Mouse (Mus musculus) intestine, postnatal 0 days (tissue): ENCODE measurements around the gene Rasgrp3. TPM values are rescaled to one million over a fixed set of nuclear protein-coding genes. Genes with fewer than 3 reads are reported as not detected.

ENCODE experiments used
- ATAC-seq: fragments of 200-750 bp; cut with Nextera tagmentation; 2 replicates; pipeline ENCODE4 v1.8.0; 2017; ENCODE audit warnings: mild to moderate bottlenecking, moderate TSS enrichment, moderate library complexity
- H3K27ac ChIP-seq: fragments of 300-500 bp; sonication (generic); 2 replicates; pipeline ENCODE4 v1.5.1; 2014; ENCODE audit warnings: mild to moderate bottlenecking, low read depth, low read length, moderate library complexity
- H3K27me3 ChIP-seq: fragments of 300-500 bp; sonication (generic); replicated peaks from 2 replicates; pipeline ENCODE4 v1.6.1; 2014; ENCODE audit warnings: low read length, mixed read lengths; ENCODE audit not compliant: control insufficient read depth, insufficient read depth
- H3K36me3 ChIP-seq: fragments of 300-500 bp; sonication (generic); 2 replicates; pipeline ENCODE4 v1.6.1; 2014; ENCODE audit warnings: mild to moderate bottlenecking, moderate library complexity; ENCODE audit not compliant: control insufficient read depth, insufficient read depth
- H3K4me1 ChIP-seq: fragments of 300-500 bp; sonication (generic); replicated peaks from 2 replicates; pipeline ENCODE4 v1.6.1; 2014; ENCODE audit warnings: antibody characterized with exemption, low read length, mixed read lengths; ENCODE audit not compliant: control insufficient read depth, insufficient read depth
- H3K4me2 ChIP-seq: fragments of 300-500 bp; sonication (generic); replicated peaks from 2 replicates; pipeline ENCODE4 v1.6.1; 2014; ENCODE audit warnings: low read depth, mild to moderate bottlenecking, moderate library complexity
- H3K4me3 ChIP-seq: fragments of 300-500 bp; sonication (generic); 2 replicates; pipeline ENCODE4 v1.5.1; 2014; ENCODE audit warnings: low read depth, low read length
- H3K9ac ChIP-seq: fragments of 300-500 bp; sonication (generic); 2 replicates; pipeline ENCODE4 v1.6.1; 2014; ENCODE audit warnings: mild to moderate bottlenecking, low read depth, low read length
- H3K9me3 ChIP-seq: fragments of 300-500 bp; sonication (generic); 2 replicates; pipeline ENCODE4 v1.6.1; 2016; ENCODE audit warnings: mixed run types; ENCODE audit not compliant: control insufficient read depth
- CTCF ChIP-seq: sonication (generic); IDR thresholded peaks from 2 replicates; pipeline ENCODE4 v1.5.1; 2016; ENCODE audit warnings: low read depth, mild to moderate bottlenecking, control low read depth, antibody characterized with exemption, moderate library complexity
- WGBS: fragments of 180-500 bp; shearing (Covaris S2); extraction: QIAGEN DNeasy Blood & Tissue Kit; methylation state at CpG from one replicate; pipeline ENCODE4 v1.1.7; 2014; 5-methylcytosine and 5-hydroxymethylcytosine counted together
- polyA plus RNA-seq: library from polyadenylated mRNA; unstranded; fragments of >200 nt; fragmentation: Nextera tagmentation; extraction: Ambion mirVana; gene quantifications from 2 replicates; pipeline ENCODE4 v1.2.1, GENCODE M21; 2015

The Rasgrp3 gene
- polyA plus RNA-seq, 1 experiment from 2014 or later = 5.1 TPM

GRCm38 (mm10) chr17:75477655-75478054 is 42.0 kb downstream of the Rasgrp3 start:
- no peak overlapping the region for H3K4me2 ChIP-seq
- WGBS = 70% methylated on average over 3 of the region's 3 CpGs
- ATAC-seq = no peak

DNA sequence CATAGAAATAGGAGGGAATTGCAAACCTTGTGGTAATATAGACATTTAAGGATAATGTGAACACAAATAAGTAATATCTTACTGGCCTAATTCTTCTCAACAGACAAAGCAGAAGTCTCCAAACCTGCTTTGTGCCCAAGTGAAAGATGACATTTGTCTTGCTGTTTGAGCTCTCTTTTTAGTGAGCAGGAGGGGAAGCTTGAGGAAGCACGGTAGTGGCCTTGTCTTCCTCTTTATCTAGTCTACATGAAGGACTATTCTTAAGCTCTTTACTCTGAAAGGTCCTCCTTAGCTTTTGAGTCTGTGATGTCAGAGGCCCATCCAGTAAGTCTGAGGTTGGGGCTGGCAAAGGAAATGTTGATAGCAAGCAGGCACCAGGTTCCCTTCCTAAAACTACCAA is 43.1 kb downstream of the Rasgrp3 start:
- TF ChIP-seq CTCF = no peak
- Histone ChIP-seq H3K9ac (no peak overlapping the region), H3K27me3 (no peaks in the 10 kb centered on the region), H3K36me3 (no peaks in the 10 kb centered on the region), H3K4me2 (no peak overlapping the region), H3K9me3 (no peaks in the 10 kb centered on the region), H3K27ac (no peak overlapping the region), H3K4me1 (no peaks in the 10 kb centered on the region), H3K4me3 (no peak overlapping the region)
- no peak for ATAC-seq
- WGBS = 56% methylated on average over 1 of the region's 1 CpGs

More at GRCm38 (mm10) chr17:75477655-75478054, 42.0 kb downstream of the Rasgrp3 start:
- Histone ChIP-seq H3K9ac (no peak overlapping the region), H3K4me1 (no peaks in the 10 kb centered on the region), H3K36me3 (no peaks in the 10 kb centered on the region), H3K9me3 (no peaks in the 10 kb centered on the region), H3K27me3 (no peaks in the 10 kb centered on the region), H3K4me3 (no peak overlapping the region), H3K27ac (no peak overlapping the region)
- no peak for TF ChIP-seq CTCF

- 93% methylated on average over 2 of the region's 2 CpGs for WGBS
- no peak for ATAC-seq
- H3K36me3 ChIP-seq = no peaks in the 10 kb centered on the region
- TF ChIP-seq CTCF = no peak
- H3K27me3 ChIP-seq = no peaks in the 10 kb centered on the region
- no peak overlapping the region for H3K27ac ChIP-seq
- no peak overlapping the region for H3K4me2 ChIP-seq
- H3K9ac ChIP-seq = no peak overlapping the region
- no peak overlapping the region for H3K4me3 ChIP-seq
- no peaks in the 10 kb centered on the region for H3K9me3 ChIP-seq
- no peaks in the 10 kb centered on the region for H3K4me1 ChIP-seq
These were observed 44.0 kb downstream of the Rasgrp3 start for GRCm38 (mm10) chr17:75479663-75480062.

DNA sequence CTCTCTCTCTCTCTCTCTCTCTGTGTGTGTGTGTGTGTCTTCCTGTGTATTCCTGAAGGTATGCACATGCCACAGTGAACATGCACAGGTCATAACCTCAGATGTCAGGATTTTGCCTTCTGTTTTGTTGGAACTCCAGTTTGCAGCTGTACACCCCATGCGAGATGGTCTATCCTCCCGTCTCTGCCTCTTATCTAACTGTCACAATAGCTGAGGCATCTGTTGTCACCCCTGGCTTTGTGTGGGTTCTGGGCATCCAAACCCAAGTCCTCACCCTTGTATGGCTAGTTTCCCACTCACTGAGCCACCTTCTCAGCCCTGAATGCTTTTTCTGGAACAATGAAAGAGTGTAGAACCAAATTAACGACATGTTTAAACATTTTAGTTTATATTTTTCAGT is 44.7 kb downstream of the Rasgrp3 start:
- no peak for ATAC-seq
- Histone ChIP-seq H3K4me3 (no peak overlapping the region), H3K4me1 (no peaks in the 10 kb centered on the region), H3K4me2 (no peak overlapping the region), H3K27ac (no peak overlapping the region), H3K27me3 (no peaks in the 10 kb centered on the region), H3K36me3 (no peaks in the 10 kb centered on the region), H3K9me3 (no peaks in the 10 kb centered on the region), H3K9ac (no peak overlapping the region)
- no peak for TF ChIP-seq CTCF
- WGBS = 72% methylated on average over 3 of the region's 3 CpGs

- Histone ChIP-seq H3K9ac (no peak overlapping the region), H3K4me3 (no peak overlapping the region), H3K27ac (no peak overlapping the region), H3K9me3 (no peaks in the 10 kb centered on the region), H3K36me3 (no peaks in the 10 kb centered on the region), H3K27me3 (no peaks in the 10 kb centered on the region), H3K4me1 (no peaks in the 10 kb centered on the region), H3K4me2 (no peak overlapping the region)
- 88% methylated on average over 3 of the region's 3 CpGs for WGBS
- no peak for TF ChIP-seq CTCF
- no peak for ATAC-seq
These were observed 50.5 kb downstream of the Rasgrp3 start for GRCm38 (mm10) chr17:75486205-75486604.

- no peaks in the 10 kb centered on the region for H3K4me1 ChIP-seq
- 66% methylated on average over 4 of the region's 4 CpGs for WGBS
- H3K9me3 ChIP-seq = no peaks in the 10 kb centered on the region
- H3K27me3 ChIP-seq = no peaks in the 10 kb centered on the region
- ATAC-seq = no peak
- H3K4me3 ChIP-seq = no peak overlapping the region
- no peak for TF ChIP-seq CTCF
- no peak overlapping the region for H3K9ac ChIP-seq
- no peak overlapping the region for H3K4me2 ChIP-seq
- no peak overlapping the region for H3K27ac ChIP-seq
- no peaks in the 10 kb centered on the region for H3K36me3 ChIP-seq
These were observed 59.5 kb downstream of the Rasgrp3 start for GRCm38 (mm10) chr17:75495213-75495612.

DNA sequence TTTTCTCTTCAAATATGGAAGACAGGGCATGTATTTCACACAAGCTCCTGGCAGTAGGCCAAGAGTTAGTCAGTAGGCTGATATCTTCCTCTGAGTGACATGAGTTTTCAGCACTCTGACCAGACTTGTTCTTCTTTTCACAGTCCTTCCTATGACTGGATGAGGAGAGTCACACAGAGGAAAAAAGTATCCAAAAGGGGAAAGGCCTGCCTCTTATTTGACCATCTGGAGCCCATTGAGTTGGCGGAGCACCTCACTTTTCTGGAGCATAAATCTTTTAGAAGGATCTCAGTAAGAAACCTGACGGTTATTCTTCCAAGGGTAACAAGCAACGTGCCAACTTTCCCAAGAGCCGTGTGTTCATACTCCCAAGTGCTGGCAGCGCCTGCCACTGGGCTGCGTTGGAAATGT is 62.5 kb downstream of the Rasgrp3 start:
- no peak for ATAC-seq
- no peak for TF ChIP-seq CTCF
- Histone ChIP-seq H3K27me3 (no peaks in the 10 kb centered on the region), H3K36me3 (no peaks in the 10 kb centered on the region), H3K4me3 (no peak overlapping the region), H3K27ac (no peak overlapping the region), H3K9me3 (no peaks in the 10 kb centered on the region), H3K4me2 (no peak overlapping the region), H3K9ac (no peak overlapping the region), H3K4me1 (no peaks in the 10 kb centered on the region)
- WGBS = 84% methylated on average over 6 of the region's 6 CpGs
